Mouse (Mus musculus) forebrain, embryonic 15.5 days (tissue): ENCODE data around the gene Ndufs6. TPM values are rescaled to one million over a fixed set of nuclear protein-coding genes. Genes with fewer than 3 reads are reported as not detected.

ENCODE experiments used
- ATAC-seq: fragments of 200-750 bp; cut with Nextera tagmentation; replicated peaks from 2 replicates; pipeline ENCODE4 v1.8.0; 2017; ENCODE audit warnings: mild to moderate bottlenecking, moderate TSS enrichment, moderate library complexity
- H3K27ac ChIP-seq: fragments of 300-500 bp; sonication (generic); replicated peaks from 2 replicates; pipeline ENCODE4 v1.5.1; 2015; ENCODE audit warnings: mild to moderate bottlenecking, inconsistent platforms
- H3K27me3 ChIP-seq: fragments of 300-500 bp; sonication (generic); 2 replicates; pipeline ENCODE4 v1.6.1; 2015; ENCODE audit warnings: inconsistent platforms
- H3K36me3 ChIP-seq: fragments of 300-500 bp; sonication (generic); 2 replicates; pipeline ENCODE4 v1.6.1; 2015; ENCODE audit warnings: mild to moderate bottlenecking, inconsistent platforms
- H3K4me1 ChIP-seq: fragments of 300-500 bp; sonication (generic); 2 replicates; pipeline ENCODE4 v1.6.1; 2015; ENCODE audit warnings: inconsistent platforms
- H3K4me2 ChIP-seq: fragments of 300-500 bp; sonication (generic); replicated peaks from 2 replicates; pipeline ENCODE4 v1.6.1; 2015; ENCODE audit warnings: mild to moderate bottlenecking, inconsistent platforms
- H3K4me3 ChIP-seq: fragments of 300-500 bp; sonication (generic); 2 replicates; pipeline ENCODE4 v1.5.1; 2015; ENCODE audit warnings: mild to moderate bottlenecking, inconsistent platforms
- H3K9ac ChIP-seq: fragments of 300-500 bp; sonication (generic); replicated peaks from 2 replicates; pipeline ENCODE4 v1.6.1; 2015; ENCODE audit warnings: mild to moderate bottlenecking, inconsistent platforms
- H3K9me3 ChIP-seq: fragments of 300-500 bp; sonication (generic); 2 replicates; pipeline ENCODE4 v1.6.1; 2016; ENCODE audit warnings: inconsistent platforms
- WGBS: fragments of 180-500 bp; shearing (Covaris S2); methylation state at CpG from one replicate; pipeline ENCODE4 v1.1.7; 2015; ENCODE audit warnings: mixed read lengths; 5-methylcytosine and 5-hydroxymethylcytosine counted together
- polyA plus RNA-seq: library from polyadenylated mRNA; unstranded; fragments of >200 nt; fragmentation: Nextera tagmentation; extraction: Ambion mirVana; gene quantifications from 2 replicates; pipeline ENCODE4 v1.2.1, GENCODE M21; 2015

The Ndufs6 gene
- polyA plus RNA-seq, 1 experiment from 2014 or later = 357 TPM

DNA sequence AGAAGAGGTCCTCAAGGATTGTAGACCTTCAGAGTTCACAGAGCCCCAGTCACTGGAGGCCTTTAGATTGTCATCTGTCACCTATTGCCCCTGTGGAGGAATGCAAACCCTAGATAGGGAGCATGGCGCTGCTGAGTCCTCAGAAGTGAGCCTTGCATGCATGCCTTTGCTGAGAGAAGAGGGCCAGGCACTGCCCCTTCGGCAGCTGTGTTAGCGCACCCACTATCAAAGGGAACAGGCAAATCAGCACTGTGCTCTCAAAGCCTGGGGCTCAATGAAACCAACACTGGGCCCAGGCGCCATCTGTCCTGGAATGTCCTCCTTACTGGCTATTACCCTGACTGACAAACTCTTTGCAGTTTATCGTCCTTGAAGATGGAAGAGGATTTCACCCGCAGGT lies 23.6 kb downstream of the Ndufs6 start:
- Histone ChIP-seq H3K9me3 (no peaks in the 10 kb centered on the region), H3K27ac (no peak overlapping the region), H3K9ac (no peak overlapping the region), H3K4me1 (peaks cover 8% of the 10 kb centered on the region; the same call in 1 of the 2 replicates), H3K27me3 (no peaks in the 10 kb centered on the region), H3K36me3 (no peaks in the 10 kb centered on the region), H3K4me2 (no peak overlapping the region), H3K4me3 (no peak overlapping the region)
- ATAC-seq = no peak
- WGBS = 53% methylated on average over 6 of the region's 6 CpGs

DNA sequence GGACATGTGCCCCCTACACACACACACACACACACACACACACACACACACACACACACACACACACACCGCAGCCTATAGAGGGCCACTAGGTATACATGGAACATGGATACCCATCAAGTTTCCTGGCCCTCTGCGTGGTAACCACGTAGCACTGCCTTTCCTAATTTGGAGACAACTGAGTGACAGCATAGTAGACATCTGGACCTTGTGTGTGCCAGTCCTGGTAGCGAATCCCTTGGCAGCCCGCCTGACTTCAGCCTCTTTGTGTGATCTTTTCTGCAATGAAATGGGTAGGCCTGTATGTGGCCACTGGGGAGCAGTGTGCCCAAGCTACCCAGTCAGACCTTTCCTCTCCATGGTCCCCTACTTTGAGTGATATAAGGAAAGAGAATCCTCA lies 29.0 kb downstream of the Ndufs6 start:
- Histone ChIP-seq H3K36me3 (no peaks in the 10 kb centered on the region), H3K9ac (no peak overlapping the region), H3K9me3 (no peaks in the 10 kb centered on the region), H3K27ac (no peak overlapping the region), H3K4me1 (no peaks in the 10 kb centered on the region), H3K4me2 (no peak overlapping the region), H3K4me3 (no peak overlapping the region), H3K27me3 (no peaks in the 10 kb centered on the region)
- ATAC-seq = no peak
- 80% methylated on average over 5 of the region's 5 CpGs for WGBS

GRCm38 (mm10) chr13:73298717-73299116 lies 29.6 kb downstream of the Ndufs6 start:
- no peak overlapping the region for H3K27ac ChIP-seq
- no peaks in the 10 kb centered on the region for H3K4me1 ChIP-seq
- no peak for ATAC-seq
- no peaks in the 10 kb centered on the region for H3K9me3 ChIP-seq
- H3K4me3 ChIP-seq = no peak overlapping the region
- H3K9ac ChIP-seq = no peak overlapping the region
- no peak overlapping the region for H3K4me2 ChIP-seq
- H3K27me3 ChIP-seq = no peaks in the 10 kb centered on the region
- 78% methylated on average over 4 of the region's 4 CpGs for WGBS
- no peaks in the 10 kb centered on the region for H3K36me3 ChIP-seq

GRCm38 (mm10) chr13:73291102-73291501 lies 37.2 kb downstream of the Ndufs6 start:
- no peaks in the 10 kb centered on the region for H3K9me3 ChIP-seq
- ATAC-seq = no peak
- 36% methylated on average over 2 of the region's 2 CpGs for WGBS

DNA sequence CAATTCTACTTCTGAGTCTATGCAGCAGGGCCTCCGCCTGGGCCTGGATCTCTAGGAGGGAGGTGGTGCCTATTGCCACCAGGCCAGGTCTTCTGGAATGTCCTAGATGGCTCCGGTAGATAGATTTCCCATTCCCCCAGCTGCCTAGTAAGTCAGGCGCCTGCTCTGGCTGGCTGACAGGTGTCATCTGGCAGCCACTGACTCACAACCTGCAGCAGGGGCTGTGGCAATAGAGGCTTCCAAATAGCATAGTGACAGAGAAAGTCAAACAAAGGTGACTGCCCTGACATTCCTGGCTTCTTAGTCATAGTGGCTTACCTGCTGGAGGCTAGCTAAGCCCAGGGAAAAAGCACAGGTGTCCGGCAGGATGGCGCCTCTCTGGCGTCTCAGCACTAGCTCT lies 38.1 kb downstream of the Ndufs6 start:
- H3K9ac ChIP-seq = no peak overlapping the region
- no peak overlapping the region for H3K4me3 ChIP-seq
- no peak overlapping the region for H3K27ac ChIP-seq
- ATAC-seq = no peak
- H3K4me2 ChIP-seq = no peak overlapping the region
- no peaks in the 10 kb centered on the region for H3K9me3 ChIP-seq
- H3K36me3 ChIP-seq = no peaks in the 10 kb centered on the region
- H3K4me1 ChIP-seq = no peaks in the 10 kb centered on the region
- WGBS = 92% methylated on average over 6 of the region's 6 CpGs
- H3K27me3 ChIP-seq = no peaks in the 10 kb centered on the region

More at GRCm38 (mm10) chr13:73291102-73291501, 37.2 kb downstream of the Ndufs6 start:
- no peaks in the 10 kb centered on the region for H3K36me3 ChIP-seq
- no peak overlapping the region for H3K4me2 ChIP-seq
- no peaks in the 10 kb centered on the region for H3K27me3 ChIP-seq
- H3K9ac ChIP-seq = no peak overlapping the region
- H3K4me1 ChIP-seq = no peaks in the 10 kb centered on the region
- no peak overlapping the region for H3K4me3 ChIP-seq
- H3K27ac ChIP-seq = no peak overlapping the region

DNA sequence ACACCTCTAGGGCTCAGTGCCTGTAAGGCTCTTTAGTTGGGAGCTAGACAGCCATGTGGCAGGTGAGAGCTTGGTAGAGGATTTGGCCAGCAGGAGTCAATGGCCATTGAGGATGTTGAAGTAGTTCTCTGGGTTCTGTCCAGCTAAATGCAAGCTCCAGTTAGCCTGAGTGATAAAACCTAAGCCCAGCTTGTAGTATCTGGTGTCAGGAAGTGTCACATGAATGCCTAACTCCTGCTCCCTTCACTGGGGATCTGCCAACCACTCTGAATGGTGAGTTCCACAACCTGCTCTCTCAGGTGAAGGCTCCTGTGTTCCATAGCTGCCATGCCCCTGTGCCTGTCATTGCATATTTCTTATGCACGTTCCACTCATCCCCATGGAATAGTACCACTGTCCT lies 44.8 kb downstream of the Ndufs6 start:
- Histone ChIP-seq H3K36me3 (no peaks in the 10 kb centered on the region), H3K27me3 (no peaks in the 10 kb centered on the region), H3K9ac (no peak overlapping the region), H3K27ac (no peak overlapping the region), H3K9me3 (no peaks in the 10 kb centered on the region), H3K4me2 (no peak overlapping the region), H3K4me1 (no peaks in the 10 kb centered on the region), H3K4me3 (no peak overlapping the region)
- WGBS = 86% methylated on average over 1 of the region's 1 CpGs
- ATAC-seq = no peak

- no peaks in the 10 kb centered on the region for H3K9me3 ChIP-seq
- H3K4me1 ChIP-seq = no peaks in the 10 kb centered on the region
- H3K4me3 ChIP-seq = no peak overlapping the region
- no peak overlapping the region for H3K4me2 ChIP-seq
- 87% methylated on average over 2 of the region's 2 CpGs for WGBS
- no peak for ATAC-seq
- H3K36me3 ChIP-seq = no peaks in the 10 kb centered on the region
- H3K9ac ChIP-seq = no peak overlapping the region
- no peaks in the 10 kb centered on the region for H3K27me3 ChIP-seq
- no peak overlapping the region for H3K27ac ChIP-seq
These were observed 45.9 kb downstream of the Ndufs6 start for GRCm38 (mm10) chr13:73282407-73282806.

DNA sequence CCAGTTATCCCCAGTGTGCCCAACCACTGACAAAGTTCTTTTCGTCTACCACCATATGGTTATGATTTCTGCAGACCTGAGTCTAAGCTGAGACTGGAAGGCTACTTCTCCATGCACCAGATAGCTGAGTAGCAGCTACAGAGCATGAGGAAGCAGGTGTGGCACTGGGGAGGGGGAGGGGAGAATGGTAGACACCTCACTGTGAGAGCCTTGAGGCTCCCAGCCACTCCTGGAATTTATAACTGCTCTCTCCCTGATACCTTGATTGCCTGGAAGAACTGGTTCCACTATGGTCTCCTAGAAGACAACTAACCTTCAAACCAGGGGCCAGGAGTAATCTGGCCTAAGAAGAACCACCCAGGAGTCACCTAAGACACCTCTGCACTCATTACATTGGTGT lies 49.1 kb downstream of the Ndufs6 start:
- Histone ChIP-seq H3K4me2 (no peak overlapping the region), H3K27me3 (peaks cover 5% of the 10 kb centered on the region; the same call in 1 of the 2 replicates), H3K9ac (no peak overlapping the region), H3K4me3 (no peak overlapping the region), H3K36me3 (no peaks in the 10 kb centered on the region), H3K9me3 (no peaks in the 10 kb centered on the region), H3K4me1 (no peaks in the 10 kb centered on the region), H3K27ac (no peak overlapping the region)
- 86% methylated on average over 1 of the region's 1 CpGs for WGBS
- no peak for ATAC-seq

DNA sequence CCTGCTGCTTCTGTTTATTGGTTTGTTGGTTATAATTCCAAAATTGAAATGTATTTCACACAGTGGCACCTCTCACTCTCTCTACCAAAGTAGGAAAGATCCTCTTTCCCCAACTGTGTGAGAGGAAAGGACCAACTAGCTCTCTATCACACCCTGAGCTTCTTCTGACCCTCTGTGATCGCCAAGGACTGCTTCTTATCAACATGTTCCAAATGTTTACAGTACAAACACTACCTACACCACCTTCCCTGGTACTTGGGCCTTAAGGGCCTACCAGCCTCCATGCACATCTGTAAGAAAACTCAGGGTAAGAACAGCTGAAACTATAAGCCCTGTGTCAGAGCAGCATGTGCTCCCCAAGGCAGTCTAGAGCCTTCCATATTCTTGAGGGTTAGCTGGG lies 50.5 kb downstream of the Ndufs6 start:
- 68% methylated on average over 1 of the region's 1 CpGs for WGBS
- Histone ChIP-seq H3K36me3 (no peaks in the 10 kb centered on the region), H3K4me3 (no peak overlapping the region), H3K27me3 (peaks cover 19% of the 10 kb centered on the region), H3K4me2 (no peak overlapping the region), H3K4me1 (no peaks in the 10 kb centered on the region), H3K9ac (no peak overlapping the region), H3K9me3 (no peaks in the 10 kb centered on the region), H3K27ac (no peak overlapping the region)
- ATAC-seq = no peak

GRCm38 (mm10) chr13:73277361-73277760 lies 51.0 kb downstream of the Ndufs6 start:
- Histone ChIP-seq H3K9me3 (no peaks in the 10 kb centered on the region), H3K27me3 (peaks cover 23% of the 10 kb centered on the region), H3K4me1 (peaks cover under 1% of the 10 kb centered on the region), H3K9ac (no peak overlapping the region), H3K4me2 (no peak overlapping the region), H3K4me3 (no peak overlapping the region), H3K27ac (no peak overlapping the region), H3K36me3 (no peaks in the 10 kb centered on the region)
- no peak for ATAC-seq
- 89% methylated on average over 6 of the region's 6 CpGs for WGBS

DNA sequence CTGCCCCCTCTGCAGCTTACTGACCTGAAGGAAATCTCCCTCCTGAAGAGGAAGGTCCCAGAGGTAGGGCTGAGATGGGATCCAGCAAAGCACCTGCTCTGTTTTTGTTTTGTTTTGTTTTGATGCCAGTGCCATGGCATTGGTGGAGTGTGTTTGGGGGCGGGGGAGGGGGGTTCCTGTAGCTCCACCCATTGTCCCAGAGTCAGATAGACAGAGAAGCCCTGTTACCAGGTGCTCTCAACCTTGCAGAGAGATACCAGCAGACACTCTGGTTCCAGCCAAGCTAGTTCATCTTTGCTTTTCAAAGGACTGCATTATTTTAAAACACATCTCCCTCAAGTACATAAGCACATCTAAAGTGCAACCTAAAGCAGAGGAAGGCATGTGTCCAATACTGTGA lies 54.8 kb downstream of the Ndufs6 start:
- Histone ChIP-seq H3K9me3 (no peaks in the 10 kb centered on the region), H3K4me3 (no peak overlapping the region), H3K36me3 (no peaks in the 10 kb centered on the region), H3K27me3 (peaks cover 61% of the 10 kb centered on the region), H3K4me1 (peaks cover 22% of the 10 kb centered on the region), H3K27ac (no peak overlapping the region), H3K9ac (no peak overlapping the region), H3K4me2 (no peak overlapping the region)
- 30% methylated on average over 1 of the region's 1 CpGs for WGBS
- no peak for ATAC-seq

DNA sequence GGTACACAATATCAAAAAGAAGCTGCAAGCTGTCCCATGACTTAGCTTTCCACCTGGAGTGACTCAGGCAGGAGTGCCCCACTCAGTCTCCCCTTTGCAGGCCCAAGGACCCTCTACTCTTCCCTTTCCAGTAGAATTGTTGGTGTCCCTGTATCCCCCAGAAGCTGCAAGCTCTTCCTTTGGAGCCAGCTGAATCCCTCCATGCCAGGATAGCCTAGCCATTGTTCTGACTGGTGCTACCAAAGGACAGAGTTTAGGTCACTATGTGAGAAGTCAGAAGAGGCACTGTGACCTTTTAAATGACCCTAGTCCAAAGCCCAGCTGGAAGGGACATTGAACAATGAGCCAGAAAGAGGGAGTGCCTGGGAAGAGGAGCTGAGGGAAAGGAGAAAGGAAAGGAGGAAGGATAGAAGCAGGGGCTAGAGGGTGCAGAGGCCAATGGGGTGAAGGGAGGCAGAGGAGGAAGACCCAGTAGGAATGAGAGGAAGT lies 55.5 kb downstream of the Ndufs6 start:
- no peaks in the 10 kb centered on the region for H3K9me3 ChIP-seq
- no peak overlapping the region for H3K9ac ChIP-seq
- H3K27me3 ChIP-seq = peaks cover 68% of the 10 kb centered on the region
- peaks cover 25% of the 10 kb centered on the region for H3K4me1 ChIP-seq
- no peaks in the 10 kb centered on the region for H3K36me3 ChIP-seq
- ATAC-seq = no peak
- no peak overlapping the region for H3K4me2 ChIP-seq
- no peak overlapping the region for H3K27ac ChIP-seq
- no peak overlapping the region for H3K4me3 ChIP-seq
